In the genomic region with DNA sequence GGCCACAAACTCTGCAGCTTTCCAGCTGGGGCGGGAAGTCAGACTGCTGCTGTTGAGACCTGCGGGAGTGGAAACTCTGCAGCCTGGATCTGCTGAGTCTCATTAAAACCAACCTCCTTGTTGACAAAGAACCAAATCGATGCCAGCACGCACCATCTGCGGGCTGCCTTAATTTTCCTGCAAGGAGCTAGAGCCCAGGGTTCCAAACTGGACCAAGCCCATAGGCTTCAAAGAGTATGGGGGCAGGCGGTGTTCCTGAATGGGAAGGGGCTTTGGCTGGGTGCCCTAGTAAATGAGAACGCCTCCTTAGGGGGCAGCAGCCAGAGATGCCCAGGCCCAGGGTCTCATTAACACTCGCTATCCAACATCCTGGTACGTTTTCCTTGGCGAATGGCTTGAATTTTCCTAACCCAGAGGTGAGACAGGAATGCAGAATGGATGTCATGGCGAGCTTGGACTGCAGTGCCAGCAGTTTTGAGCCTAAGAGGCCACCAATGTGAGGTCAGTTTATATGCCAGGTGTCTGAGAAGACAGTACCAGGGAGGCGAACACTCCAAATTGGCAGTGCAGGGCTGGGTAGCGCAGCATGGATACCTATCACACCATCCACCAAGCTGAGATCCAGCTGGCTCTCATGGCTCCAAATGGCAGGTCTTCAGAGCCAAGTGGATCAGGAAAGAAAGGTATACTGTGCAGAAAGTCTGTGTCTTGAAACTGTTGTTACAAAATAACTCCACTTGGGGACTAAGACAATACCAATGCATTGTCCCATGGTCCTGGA, we compare ENCODE assay signal across 18 mouse cellular contexts. TPM values are rescaled to one million over a fixed set of nuclear protein-coding genes. Genes with fewer than 3 reads are reported as not detected.
A peak's percentile ranks its signal among the peaks of the same experiment; 100 is the strongest.
DNase-seq lines count a peak whose midpoint lies in the region; ATAC-seq lines count a peak whose summit lies in the region.
"Had no signal": no experiment of that assay in that cellular context is flagged by ENCODE, and none has a peak within 500 bp of the region (broad histone marks: within the 10 kb centered on the region; RNA-seq: fewer than 3 reads in every experiment).

No protein-coding gene starts in this region.

- H3K9me3 ChIP-seq in embryonic facial prominence, embryonic 13.5 days = no peaks in the 10 kb centered on the region
- no peaks in the 10 kb centered on the region for H3K9me3 ChIP-seq in embryonic facial prominence, embryonic 10.5 days
- H3K9me3 ChIP-seq in limb, embryonic 15.5 days = no peaks in the 10 kb centered on the region
- no peaks in the 10 kb centered on the region for H3K9me3 ChIP-seq in heart, embryonic 12.5 days (replicated peaks)
- H3K9me3 ChIP-seq: hindbrain, embryonic 10.5 days; lung, embryonic 15.5 days; midbrain, embryonic 10.5 days had no signal

- H3K36me3 ChIP-seq in embryonic facial prominence, embryonic 13.5 days = no peaks in the 10 kb centered on the region
- no peaks in the 10 kb centered on the region for H3K36me3 ChIP-seq in embryonic facial prominence, embryonic 10.5 days (replicated peaks)
- no peaks in the 10 kb centered on the region for H3K36me3 ChIP-seq in limb, embryonic 15.5 days
- H3K36me3 ChIP-seq in heart, embryonic 12.5 days = no peaks in the 10 kb centered on the region
- H3K36me3 ChIP-seq: hindbrain, embryonic 10.5 days; lung, embryonic 15.5 days; midbrain, embryonic 10.5 days had no signal

- WGBS in embryonic facial prominence, embryonic 13.5 days = 72% methylated on average over 13 of the region's 13 CpGs
- WGBS in embryonic facial prominence, embryonic 10.5 days = 84% methylated on average over 13 of the region's 13 CpGs
- WGBS in limb, embryonic 15.5 days = 64% methylated on average over 13 of the region's 13 CpGs
- 76% methylated on average over 13 of the region's 13 CpGs for WGBS in heart, embryonic 12.5 days

- H3K27me3 ChIP-seq in embryonic facial prominence, embryonic 13.5 days = no peaks in the 10 kb centered on the region
- H3K27me3 ChIP-seq in embryonic facial prominence, embryonic 10.5 days (replicated peaks; ENCODE audit: low read depth, poor library complexity, severe bottlenecking) = 0 out of 2 replicates have a peak, but pooled peaks cover 10% of the 10 kb centered on the region
- H3K27me3 ChIP-seq in limb, embryonic 15.5 days = no peaks in the 10 kb centered on the region
- no peaks in the 10 kb centered on the region for H3K27me3 ChIP-seq in heart, embryonic 12.5 days (replicated peaks)
- H3K27me3 ChIP-seq: lung, embryonic 15.5 days had no signal

- H3K4me1 ChIP-seq in embryonic facial prominence, embryonic 13.5 days = peaks cover 38% of the 10 kb centered on the region
- H3K4me1 ChIP-seq in embryonic facial prominence, embryonic 10.5 days = peaks cover 12% of the 10 kb centered on the region
- peaks cover 47% of the 10 kb centered on the region for H3K4me1 ChIP-seq in limb, embryonic 15.5 days
- peaks cover 32% of the 10 kb centered on the region for H3K4me1 ChIP-seq in heart, embryonic 12.5 days (replicated peaks)

- H3K4me2 ChIP-seq in embryonic facial prominence, embryonic 13.5 days = no peak overlapping the region
- H3K4me2 ChIP-seq in limb, embryonic 15.5 days = no peak overlapping the region
- no peak overlapping the region for H3K4me2 ChIP-seq in heart, embryonic 12.5 days
- H3K4me2 ChIP-seq: lung, embryonic 15.5 days had no signal

- no peak overlapping the region for H3K4me3 ChIP-seq in embryonic facial prominence, embryonic 13.5 days
- H3K4me3 ChIP-seq in embryonic facial prominence, embryonic 10.5 days = no peak overlapping the region
- H3K4me3 ChIP-seq in limb, embryonic 15.5 days = no peak overlapping the region
- H3K4me3 ChIP-seq in heart, embryonic 12.5 days = no peak overlapping the region
- H3K4me3 ChIP-seq: hindbrain, embryonic 10.5 days; lung, embryonic 15.5 days; midbrain, embryonic 10.5 days had no signal

- intact Hi-C loops in left cerebral cortex, postnatal 4 days (cut with DNase I) = no loop called here
- intact Hi-C loops in left cerebral cortex, postnatal 36 days (cut with DNase I) = no loop called here

- no peak for DNase-seq in embryonic facial prominence, embryonic 10.5 days (ENCODE audit: low spot score)
- DNase-seq in left cerebral cortex, postnatal 4 days = peak; percentile 55
- no peak for DNase-seq in left cerebral cortex, postnatal 36 days (ENCODE audit: low spot score in 2 of 2)
- peak; percentile 43 to 55 for DNase-seq in cerebellum, postnatal 25 days
- no peak for DNase-seq in thymus, postnatal 36 days
- DNase-seq: B cell, adult 2 months; gastrocnemius, postnatal 25 days; kidney, adult 11 months; lung, postnatal 4 days; retina, postnatal 1 day had no signal

- peak overlapping the region; percentile 28; the same call in 1 of the 2 replicates for H3K27ac ChIP-seq in embryonic facial prominence, embryonic 13.5 days
- no peak overlapping the region for H3K27ac ChIP-seq in embryonic facial prominence, embryonic 10.5 days (replicated peaks)
- H3K27ac ChIP-seq in limb, embryonic 15.5 days = peak overlapping the region; percentile 77
- no peak overlapping the region for H3K27ac ChIP-seq in heart, embryonic 12.5 days (ENCODE audit: poor library complexity, severe bottlenecking)
- H3K27ac ChIP-seq: hindbrain, embryonic 10.5 days; liver, embryonic 14.5 days; lung, embryonic 15.5 days; midbrain, embryonic 10.5 days; stomach, postnatal 0 days had no signal

- H3K9ac ChIP-seq in embryonic facial prominence, embryonic 13.5 days = no peak overlapping the region
- no peak overlapping the region for H3K9ac ChIP-seq in limb, embryonic 15.5 days
- H3K9ac ChIP-seq in heart, embryonic 12.5 days = no peak overlapping the region
- H3K9ac ChIP-seq: liver, embryonic 14.5 days; lung, embryonic 15.5 days had no signal

- ATAC-seq in embryonic facial prominence, embryonic 13.5 days (ENCODE audit: insufficient number of reproducible peaks, insufficient read depth, low FRiP score, low TSS enrichment, low read depth) = no peak
- no peak for ATAC-seq in limb, embryonic 15.5 days (ENCODE audit: insufficient number of reproducible peaks, low FRiP score, low TSS enrichment, low read depth)
- no peak for ATAC-seq in heart, embryonic 12.5 days (ENCODE audit: insufficient number of reproducible peaks, low FRiP score)

RNA-seq across cellular contexts. Expression of a gene that starts 9.3 kb away (rescaled TPM):
- 104 and 111 TPM in 2 replicates for polyA plus RNA-seq in embryonic facial prominence, embryonic 13.5 days (2015; fragmentation: Nextera tagmentation; extraction: Ambion mirVana)
- polyA plus RNA-seq in embryonic facial prominence, embryonic 10.5 days (2016; fragmentation: Nextera tagmentation; extraction: Ambion mirVana) = 16.5 and 19.3 TPM in 2 replicates
- 10 to 100 TPM; 11.1 to 12.4 TPM for total RNA-seq in left cerebral cortex, postnatal 4 days (2021)
- 1 to 10 TPM; 7.0 to 8.9 TPM for total RNA-seq in left cerebral cortex, postnatal 36 days (2021)
- polyA plus RNA-seq in limb, embryonic 15.5 days (2015; fragmentation: Nextera tagmentation; extraction: Ambion mirVana) = 259 and 273 TPM in 2 replicates
- polyA plus RNA-seq in heart, embryonic 12.5 days (2016; fragmentation: Nextera tagmentation; extraction: Ambion mirVana) = 53.3 and 54.7 TPM in 2 replicates

Comparison
In these comparisons a context has a peak if more than half of its experiments do, and no peak if none do; other contexts are left out.
1. H3K27ac ChIP-seq: peak in embryonic facial prominence, embryonic 13.5 days (single experiment) and limb, embryonic 15.5 days (single experiment); none in embryonic facial prominence, embryonic 10.5 days (single experiment) and heart, embryonic 12.5 days (single experiment).
2. DNase-seq: peak in left cerebral cortex, postnatal 4 days (single experiment) and cerebellum, postnatal 25 days (2 of 2); none in embryonic facial prominence, embryonic 10.5 days (single experiment), left cerebral cortex, postnatal 36 days (0 of 2) and thymus, postnatal 36 days (0 of 2).